Mouse (Mus musculus): Measurements from ENCODE around the gene Rap1gap2. TPM values are rescaled to one million over a fixed set of nuclear protein-coding genes. Genes with fewer than 3 reads are reported as not detected.

Rap1gap2 gene
- polyA plus RNA-seq, 1 experiment from 2014 or later: 2.1 TPM

DNA sequence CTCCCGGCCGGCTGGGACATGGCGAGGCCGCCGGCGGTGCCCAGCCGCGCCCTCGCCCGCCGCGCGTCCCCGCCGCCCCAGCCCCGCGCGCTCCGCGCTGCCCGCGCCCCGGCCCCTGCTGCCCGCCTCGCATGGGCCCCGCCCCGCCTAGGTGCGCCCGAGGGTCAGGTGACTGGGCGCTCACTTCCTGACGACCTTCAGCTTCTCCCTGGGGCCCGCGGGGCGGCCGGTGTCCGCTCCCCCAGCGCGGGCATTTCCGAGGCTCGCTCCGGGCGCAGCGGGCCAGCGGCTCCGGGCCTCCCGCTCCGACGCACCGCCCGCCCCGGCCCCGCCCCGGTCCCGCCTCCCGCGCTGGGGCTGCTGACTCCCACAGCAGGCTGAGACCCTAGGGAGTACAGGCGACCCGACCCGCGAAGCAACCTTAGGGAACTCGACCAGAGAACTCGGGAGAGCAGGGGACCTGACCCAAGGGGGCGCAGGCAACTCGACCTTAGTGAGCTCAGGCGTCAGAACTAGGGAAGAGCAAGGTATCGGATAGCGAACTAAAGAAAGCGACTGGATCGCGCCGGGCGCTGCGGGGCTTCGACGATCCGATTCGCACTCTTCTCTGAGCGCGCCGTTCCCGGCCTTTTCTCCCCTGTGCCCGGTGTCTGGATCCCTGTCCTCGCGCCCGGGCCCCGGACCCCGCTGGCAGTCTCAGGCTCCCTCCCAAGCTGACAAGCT, 88.1 kb downstream of the Rap1gap2 start:
- Histone ChIP-seq H3K4me2 (peak overlapping the region; percentile 92), H3K27me3 (replicated peaks; ENCODE audit: control insufficient read depth, insufficient read depth, low read length) (peaks cover 51% of the 10 kb centered on the region), H3K4me3 (ENCODE audit: low read depth, low read length) (peak overlapping the region; percentile 71), H3K36me3 (ENCODE audit: control insufficient read depth, insufficient read depth, low read length) (no peaks in the 10 kb centered on the region), H3K9me3 (ENCODE audit: control insufficient read depth, low read length) (no peaks in the 10 kb centered on the region), H3K4me1 (replicated peaks; ENCODE audit: control insufficient read depth, insufficient read depth, low read length) (peaks cover 19% of the 10 kb centered on the region), H3K9ac (ENCODE audit: low read depth, low read length) (peak overlapping the region; percentile 52), H3K27ac (ENCODE audit: low read depth, low read length) (0 out of 2 replicates have a peak overlapping the region, but pooled peaks have one; percentile 34)
- ATAC-seq (replicated peaks; ENCODE audit: low FRiP score): peak; percentile 57
- WGBS: under 1% methylated on average over 79 of the region's 87 CpGs
- peak; percentile 72 for DNase-seq (ENCODE audit: low spot score)

DNA sequence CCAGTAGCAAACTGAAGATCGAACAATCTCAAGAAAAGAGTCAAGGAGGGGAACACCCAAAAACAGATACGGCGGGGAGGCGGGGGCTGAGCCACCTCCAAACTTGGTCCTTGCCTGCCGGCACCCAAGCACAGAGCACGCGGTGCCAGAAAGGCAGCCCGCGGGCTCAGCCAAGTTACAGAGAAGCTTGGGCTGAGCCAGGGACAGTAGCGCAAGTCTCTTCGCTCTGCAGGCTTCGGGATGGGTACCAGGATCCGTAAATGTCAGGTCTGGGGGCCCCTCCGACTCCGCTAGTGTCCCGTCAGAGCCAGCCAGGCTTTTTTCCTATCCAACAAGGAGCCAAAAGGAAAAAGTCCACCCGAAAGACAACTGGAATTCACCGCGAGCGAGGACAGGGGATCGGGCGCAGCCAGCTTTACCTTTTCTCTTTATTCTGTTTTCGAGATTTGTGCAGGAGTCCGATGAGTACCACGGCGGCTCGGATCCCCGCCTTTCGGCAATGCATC, 88.7 kb downstream of the Rap1gap2 start:
- Histone ChIP-seq H3K9ac (ENCODE audit: low read depth, low read length) (peak overlapping the region; percentile 52), H3K27me3 (replicated peaks; ENCODE audit: control insufficient read depth, insufficient read depth, low read length) (peaks cover 51% of the 10 kb centered on the region), H3K9me3 (ENCODE audit: control insufficient read depth, low read length) (no peaks in the 10 kb centered on the region), H3K4me2 (peak overlapping the region; percentile 92), H3K27ac (ENCODE audit: low read depth, low read length) (no peak overlapping the region), H3K4me3 (ENCODE audit: low read depth, low read length) (peak overlapping the region; percentile 71), H3K4me1 (replicated peaks; ENCODE audit: control insufficient read depth, insufficient read depth, low read length) (peaks cover 18% of the 10 kb centered on the region), H3K36me3 (ENCODE audit: control insufficient read depth, insufficient read depth, low read length) (no peaks in the 10 kb centered on the region)
- peak; percentile 48 for DNase-seq (ENCODE audit: low spot score)
- WGBS: 1% methylated on average over 29 of the region's 29 CpGs
- ATAC-seq (replicated peaks; ENCODE audit: low FRiP score): no peak

DNA sequence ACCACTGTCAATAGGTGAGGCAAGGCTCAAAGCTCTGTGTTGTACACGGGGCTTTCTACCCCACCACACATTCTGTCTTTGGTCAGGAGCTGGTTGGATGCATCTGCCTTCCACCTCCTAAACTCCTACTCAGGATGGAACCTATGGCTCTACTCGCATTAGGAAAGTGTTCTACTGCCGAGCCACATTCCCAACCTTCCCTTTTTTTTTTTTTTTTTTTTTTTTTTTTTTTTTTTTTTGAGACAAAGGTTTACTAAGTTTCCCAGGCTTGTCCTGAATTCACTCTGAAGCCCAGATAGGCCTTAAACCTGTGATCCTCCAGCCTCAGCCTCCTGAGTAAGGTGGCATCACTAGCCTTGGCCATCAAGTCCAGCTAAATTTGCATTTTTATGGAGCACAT, 90.5 kb downstream of the Rap1gap2 start:
- DNase-seq (ENCODE audit: low spot score) (no peak), ATAC-seq (replicated peaks; ENCODE audit: low FRiP score) (no peak)
- Histone ChIP-seq H3K36me3 (ENCODE audit: control insufficient read depth, insufficient read depth, low read length) (no peaks in the 10 kb centered on the region), H3K9ac (ENCODE audit: low read depth, low read length) (no peak overlapping the region), H3K27ac (ENCODE audit: low read depth, low read length) (no peak overlapping the region), H3K9me3 (ENCODE audit: control insufficient read depth, low read length) (no peaks in the 10 kb centered on the region), H3K4me1 (replicated peaks; ENCODE audit: control insufficient read depth, insufficient read depth, low read length) (peaks cover 14% of the 10 kb centered on the region), H3K27me3 (replicated peaks; ENCODE audit: control insufficient read depth, insufficient read depth, low read length) (peaks cover 49% of the 10 kb centered on the region), H3K4me2 (no peak overlapping the region), H3K4me3 (ENCODE audit: low read depth, low read length) (no peak overlapping the region)
- WGBS: 74% methylated on average over 3 of the region's 3 CpGs

DNA sequence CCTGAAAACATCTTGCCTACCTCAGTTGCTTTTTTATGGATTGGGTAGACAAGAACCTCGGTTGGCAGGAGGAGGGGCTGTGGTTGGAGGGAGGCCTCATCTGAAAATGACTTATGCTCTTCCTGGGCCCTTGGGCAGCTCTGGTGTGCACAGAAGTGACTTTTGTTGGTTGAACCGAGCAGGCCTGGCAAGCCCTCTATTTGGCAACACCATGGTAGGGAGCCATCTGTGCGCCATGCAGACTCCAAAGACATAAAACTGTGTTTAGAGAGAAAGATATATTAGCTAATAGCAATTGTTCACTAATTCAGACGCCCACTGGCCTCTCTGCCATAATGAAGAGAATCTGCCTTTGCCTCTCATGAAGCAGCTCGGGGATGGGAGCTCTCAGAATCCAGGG, 94.6 kb downstream of the Rap1gap2 start:
- ATAC-seq (replicated peaks; ENCODE audit: low FRiP score): no peak
- no peak for DNase-seq (ENCODE audit: low spot score)
- Histone ChIP-seq H3K4me2 (no peak overlapping the region), H3K36me3 (ENCODE audit: control insufficient read depth, insufficient read depth, low read length) (no peaks in the 10 kb centered on the region), H3K9ac (ENCODE audit: low read depth, low read length) (no peak overlapping the region), H3K4me3 (ENCODE audit: low read depth, low read length) (no peak overlapping the region), H3K4me1 (replicated peaks; ENCODE audit: control insufficient read depth, insufficient read depth, low read length) (peaks cover 3% of the 10 kb centered on the region), H3K9me3 (ENCODE audit: control insufficient read depth, low read length) (no peaks in the 10 kb centered on the region), H3K27ac (ENCODE audit: low read depth, low read length) (no peak overlapping the region), H3K27me3 (replicated peaks; ENCODE audit: control insufficient read depth, insufficient read depth, low read length) (peaks cover 9% of the 10 kb centered on the region; the same call in 1 of the 2 replicates)
- 67% methylated on average over 5 of the region's 5 CpGs for WGBS

DNA sequence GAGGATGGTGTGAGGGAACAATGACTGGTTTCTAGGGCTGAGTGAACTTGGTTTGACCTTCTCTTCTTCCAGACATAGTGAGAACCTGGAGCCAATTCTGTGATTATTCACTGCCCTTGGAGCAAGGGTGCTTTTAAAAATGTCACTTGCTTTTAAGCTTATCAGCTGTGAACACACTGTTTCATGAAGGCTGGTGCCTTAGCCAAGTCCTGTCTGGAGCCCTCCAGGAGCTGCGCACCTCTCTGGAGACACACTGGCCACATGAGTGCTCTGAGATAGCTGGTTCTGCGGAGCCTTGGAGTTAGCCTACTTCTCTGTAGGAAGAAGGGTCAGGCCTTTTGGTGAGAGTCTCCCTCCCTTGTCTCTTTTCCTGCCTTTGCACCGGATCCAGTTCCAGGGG, 95.7 kb downstream of the Rap1gap2 start:
- DNase-seq (ENCODE audit: low spot score) (no peak), ATAC-seq (replicated peaks; ENCODE audit: low FRiP score) (0 out of 2 replicates have a peak, but pooled peaks have one; percentile 40)
- Histone ChIP-seq H3K27ac (ENCODE audit: low read depth, low read length) (no peak overlapping the region), H3K9ac (ENCODE audit: low read depth, low read length) (no peak overlapping the region), H3K9me3 (ENCODE audit: control insufficient read depth, low read length) (no peaks in the 10 kb centered on the region), H3K4me3 (ENCODE audit: low read depth, low read length) (no peak overlapping the region), H3K36me3 (ENCODE audit: control insufficient read depth, insufficient read depth, low read length) (no peaks in the 10 kb centered on the region), H3K4me2 (no peak overlapping the region), H3K27me3 (replicated peaks; ENCODE audit: control insufficient read depth, insufficient read depth, low read length) (no peaks in the 10 kb centered on the region), H3K4me1 (replicated peaks; ENCODE audit: control insufficient read depth, insufficient read depth, low read length) (peaks cover 3% of the 10 kb centered on the region)
- WGBS: 49% methylated on average over 3 of the region's 3 CpGs

DNA sequence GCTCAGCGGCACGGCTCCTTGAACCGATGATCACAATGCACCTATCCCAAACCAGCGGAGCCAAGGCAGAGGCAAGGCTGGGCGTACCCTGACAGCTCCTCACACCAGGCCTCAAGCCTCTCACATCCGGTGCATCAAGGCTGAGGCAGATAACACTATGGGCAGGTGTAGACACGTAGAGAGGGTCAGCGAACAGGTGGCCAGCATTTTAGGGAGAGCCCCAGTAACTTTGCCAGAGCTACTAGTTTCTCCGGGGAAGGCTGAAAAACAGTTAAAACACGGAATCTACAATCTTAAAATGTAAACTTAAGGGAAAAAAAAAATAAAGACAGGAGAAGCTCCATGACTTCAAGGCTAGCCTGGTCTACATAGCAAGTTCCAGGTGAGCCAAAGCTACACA, 98.1 kb downstream of the Rap1gap2 start:
- Histone ChIP-seq H3K9ac (ENCODE audit: low read depth, low read length) (no peak overlapping the region), H3K4me1 (replicated peaks; ENCODE audit: control insufficient read depth, insufficient read depth, low read length) (peaks cover 3% of the 10 kb centered on the region; the same call in 1 of the 2 replicates), H3K9me3 (ENCODE audit: control insufficient read depth, low read length) (no peaks in the 10 kb centered on the region), H3K4me3 (ENCODE audit: low read depth, low read length) (no peak overlapping the region), H3K27me3 (replicated peaks; ENCODE audit: control insufficient read depth, insufficient read depth, low read length) (no peaks in the 10 kb centered on the region), H3K27ac (ENCODE audit: low read depth, low read length) (no peak overlapping the region), H3K4me2 (no peak overlapping the region), H3K36me3 (ENCODE audit: control insufficient read depth, insufficient read depth, low read length) (no peaks in the 10 kb centered on the region)
- 85% methylated on average over 10 of the region's 10 CpGs for WGBS
- no peak for ATAC-seq (replicated peaks; ENCODE audit: low FRiP score)
- no peak for DNase-seq (ENCODE audit: low spot score)

DNA sequence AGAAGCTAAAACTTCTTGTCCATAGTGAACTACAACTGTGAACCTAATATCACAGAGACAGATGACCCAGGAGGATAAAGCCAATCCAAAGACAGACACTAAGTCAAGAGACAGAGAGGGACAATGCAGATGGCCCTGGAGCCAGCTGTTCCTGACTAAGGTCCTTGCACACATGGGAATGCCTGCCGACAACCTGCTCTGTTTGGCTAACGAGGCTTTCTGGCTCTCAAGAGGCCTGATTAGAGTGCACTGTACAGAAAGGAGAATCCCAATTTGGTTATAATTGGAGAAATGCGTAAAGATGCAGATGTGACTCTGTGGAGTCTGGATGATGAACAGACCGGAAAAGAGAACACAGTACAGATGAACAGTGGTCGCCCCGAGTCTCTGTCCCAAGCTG, 104.4 kb downstream of the Rap1gap2 start:
- H3K27ac ChIP-seq (ENCODE audit: low read depth, low read length): no peak overlapping the region
- H3K9ac ChIP-seq (ENCODE audit: low read depth, low read length): no peak overlapping the region
- no peak overlapping the region for H3K4me3 ChIP-seq (ENCODE audit: low read depth, low read length)
- ATAC-seq (replicated peaks; ENCODE audit: low FRiP score): no peak
- no peaks in the 10 kb centered on the region for H3K27me3 ChIP-seq (replicated peaks; ENCODE audit: control insufficient read depth, insufficient read depth, low read length)
- no peaks in the 10 kb centered on the region for H3K36me3 ChIP-seq (ENCODE audit: control insufficient read depth, insufficient read depth, low read length)
- H3K4me2 ChIP-seq: no peak overlapping the region
- no peaks in the 10 kb centered on the region for H3K9me3 ChIP-seq (ENCODE audit: control insufficient read depth, low read length)
- H3K4me1 ChIP-seq (replicated peaks; ENCODE audit: control insufficient read depth, insufficient read depth, low read length): no peaks in the 10 kb centered on the region
- WGBS: 86% methylated on average over 6 of the region's 6 CpGs
- no peak for DNase-seq (ENCODE audit: low spot score)

DNA sequence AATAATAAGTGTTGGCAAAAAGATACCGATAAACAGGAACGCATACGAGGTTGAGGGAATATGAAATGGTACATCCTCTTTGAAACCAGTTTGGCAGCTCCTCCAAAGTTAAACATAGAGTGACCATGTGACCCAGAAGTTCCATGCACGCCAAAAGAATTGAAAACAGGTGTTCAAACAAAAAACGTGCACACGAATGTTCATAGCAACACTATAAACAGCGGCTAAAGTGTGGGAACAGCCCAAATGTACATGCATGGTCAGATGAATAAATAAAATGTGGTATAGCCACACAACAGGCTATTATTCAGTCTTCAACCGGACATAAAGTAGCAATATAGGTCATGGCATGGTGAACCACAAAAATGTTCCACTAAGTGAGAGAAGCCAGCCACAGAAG, 108.2 kb downstream of the Rap1gap2 start:
- no peak overlapping the region for H3K27ac ChIP-seq (ENCODE audit: low read depth, low read length)
- no peak overlapping the region for H3K4me3 ChIP-seq (ENCODE audit: low read depth, low read length)
- H3K4me2 ChIP-seq: no peak overlapping the region
- no peak for ATAC-seq (replicated peaks; ENCODE audit: low FRiP score)
- DNase-seq (ENCODE audit: low spot score): no peak
- no peaks in the 10 kb centered on the region for H3K4me1 ChIP-seq (replicated peaks; ENCODE audit: control insufficient read depth, insufficient read depth, low read length)
- H3K9ac ChIP-seq (ENCODE audit: low read depth, low read length): no peak overlapping the region
- H3K9me3 ChIP-seq (ENCODE audit: control insufficient read depth, low read length): no peaks in the 10 kb centered on the region
- no peaks in the 10 kb centered on the region for H3K36me3 ChIP-seq (ENCODE audit: control insufficient read depth, insufficient read depth, low read length)
- WGBS: 86% methylated on average over 8 of the region's 8 CpGs
- H3K27me3 ChIP-seq (replicated peaks; ENCODE audit: control insufficient read depth, insufficient read depth, low read length): no peaks in the 10 kb centered on the region

DNA sequence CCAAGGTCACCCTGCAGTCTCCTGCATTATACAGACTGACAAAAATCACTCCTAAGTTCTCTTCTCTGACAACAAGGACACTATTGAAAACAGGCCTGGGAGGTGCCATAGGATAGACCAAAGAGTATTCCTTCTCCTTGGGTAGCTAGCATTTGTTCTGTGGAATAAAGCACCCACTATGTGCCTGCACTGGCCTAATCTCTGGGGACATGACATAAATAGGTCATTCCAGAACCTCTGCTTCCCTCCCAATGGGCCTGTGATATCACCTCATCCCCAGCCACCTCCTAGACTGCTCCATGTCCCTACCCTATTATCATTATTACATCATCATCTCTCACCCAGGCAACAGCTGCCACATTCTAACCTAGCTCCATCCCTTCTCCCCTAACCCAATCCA, 108.7 kb downstream of the Rap1gap2 start:
- no peaks in the 10 kb centered on the region for H3K27me3 ChIP-seq (replicated peaks; ENCODE audit: control insufficient read depth, insufficient read depth, low read length)
- H3K4me1 ChIP-seq (replicated peaks; ENCODE audit: control insufficient read depth, insufficient read depth, low read length): no peaks in the 10 kb centered on the region
- H3K9me3 ChIP-seq (ENCODE audit: control insufficient read depth, low read length): no peaks in the 10 kb centered on the region
- ATAC-seq (replicated peaks; ENCODE audit: low FRiP score): no peak
- H3K4me2 ChIP-seq: no peak overlapping the region
- H3K9ac ChIP-seq (ENCODE audit: low read depth, low read length): no peak overlapping the region
- DNase-seq (ENCODE audit: low spot score): no peak
- no peak overlapping the region for H3K4me3 ChIP-seq (ENCODE audit: low read depth, low read length)
- no peak overlapping the region for H3K27ac ChIP-seq (ENCODE audit: low read depth, low read length)
- H3K36me3 ChIP-seq (ENCODE audit: control insufficient read depth, insufficient read depth, low read length): no peaks in the 10 kb centered on the region

Measured in liver, embryonic 11.5 days (tissue).